Mouse (Mus musculus): ENCODE results near the gene Oas1h. TPM values are rescaled to one million over a fixed set of nuclear protein-coding genes. Genes with fewer than 3 reads are reported as not detected.
"Not testable (repeated sequence)": the region's sequence is repeated elsewhere in the genome, so short reads cannot be mapped to it uniquely, and the experiment has no call there.

Gene Oas1h
- polyA plus RNA-seq, 1 experiment from 2014 or later = not detected

- Histone ChIP-seq H3K4me2 (ENCODE audit: low read depth, low read length) (peak within 1 kb of the TSS; percentile 13; the same call in 1 of the 2 replicates), H3K4me3 (ENCODE audit: low read length) (peak within 1 kb of the TSS; percentile 7)
- H3K9ac ChIP-seq (ENCODE audit: low read depth, low read length); H3K4me1 ChIP-seq (ENCODE audit: control insufficient read depth, insufficient read depth, low read length); H3K9me3 ChIP-seq (ENCODE audit: control insufficient read depth, low read length); H3K36me3 ChIP-seq (ENCODE audit: control insufficient read depth, insufficient read depth, low read length); H3K27me3 ChIP-seq (replicated peaks; ENCODE audit: control insufficient read depth, insufficient read depth, low read length); H3K27ac ChIP-seq (ENCODE audit: low read length): not testable (repeated sequence)
- 36% methylated on average over 8 of the region's 12 CpGs for WGBS
- ATAC-seq = peak; percentile 87
These were observed 45.8 kb downstream of the Oas1h start, which contains the start of gene Oas1a for GRCm38 (mm10) chr5:120906791-120907733. Gene Oas1a (minus strand): TSS chr5:120907521.

GRCm38 (mm10) chr5:120908196-120908920, 47.1 kb downstream of the Oas1h start:
- no peaks in the 10 kb centered on the region; the same call in 1 of the 2 replicates for H3K27me3 ChIP-seq (replicated peaks; ENCODE audit: control insufficient read depth, insufficient read depth, low read length)
- 60% methylated on average over 7 of the region's 7 CpGs for WGBS
- no peak for ATAC-seq
- no peak overlapping the region for H3K4me2 ChIP-seq (ENCODE audit: low read depth, low read length)
- H3K9me3 ChIP-seq (ENCODE audit: control insufficient read depth, low read length) = no peaks in the 10 kb centered on the region
- H3K9ac ChIP-seq (ENCODE audit: low read depth, low read length) = no peak overlapping the region
- no peak overlapping the region for H3K27ac ChIP-seq (ENCODE audit: low read length)
- no peaks in the 10 kb centered on the region for H3K36me3 ChIP-seq (ENCODE audit: control insufficient read depth, insufficient read depth, low read length)
- H3K4me3 ChIP-seq (ENCODE audit: low read length) = no peak overlapping the region
- H3K4me1 ChIP-seq (ENCODE audit: control insufficient read depth, insufficient read depth, low read length) = no peaks in the 10 kb centered on the region

- not testable (repeated sequence) for H3K4me3 ChIP-seq (ENCODE audit: low read length); H3K4me2 ChIP-seq (ENCODE audit: low read depth, low read length); H3K27me3 ChIP-seq (replicated peaks; ENCODE audit: control insufficient read depth, insufficient read depth, low read length); H3K9me3 ChIP-seq (ENCODE audit: control insufficient read depth, low read length); H3K27ac ChIP-seq (ENCODE audit: low read length); H3K9ac ChIP-seq (ENCODE audit: low read depth, low read length); H3K36me3 ChIP-seq (ENCODE audit: control insufficient read depth, insufficient read depth, low read length); ATAC-seq; H3K4me1 ChIP-seq (ENCODE audit: control insufficient read depth, insufficient read depth, low read length)
- WGBS = 37% methylated on average over 8 of the region's 8 CpGs
These were observed 53.0 kb downstream of the Oas1h start, which contains the start of gene Oas1d for GRCm38 (mm10) chr5:120914204-120914603. Gene Oas1d (plus strand): TSS chr5:120914536.

- H3K27ac ChIP-seq (ENCODE audit: low read length); ATAC-seq; H3K4me2 ChIP-seq (ENCODE audit: low read depth, low read length); H3K9me3 ChIP-seq (ENCODE audit: control insufficient read depth, low read length); H3K9ac ChIP-seq (ENCODE audit: low read depth, low read length); H3K4me3 ChIP-seq (ENCODE audit: low read length); H3K36me3 ChIP-seq (ENCODE audit: control insufficient read depth, insufficient read depth, low read length); H3K4me1 ChIP-seq (ENCODE audit: control insufficient read depth, insufficient read depth, low read length); H3K27me3 ChIP-seq (replicated peaks; ENCODE audit: control insufficient read depth, insufficient read depth, low read length): not testable (repeated sequence)
- WGBS = 73% methylated on average over 2 of the region's 2 CpGs
These were observed 58.1 kb downstream of the Oas1h start for GRCm38 (mm10) chr5:120919156-120919935.

- Histone ChIP-seq H3K4me3 (ENCODE audit: low read length) (no peak overlapping the region), H3K9me3 (ENCODE audit: control insufficient read depth, low read length) (no peaks in the 10 kb centered on the region), H3K9ac (ENCODE audit: low read depth, low read length) (no peak overlapping the region), H3K27me3 (replicated peaks; ENCODE audit: control insufficient read depth, insufficient read depth, low read length) (no peaks in the 10 kb centered on the region), H3K4me1 (ENCODE audit: control insufficient read depth, insufficient read depth, low read length) (no peaks in the 10 kb centered on the region), H3K27ac (ENCODE audit: low read length) (no peak overlapping the region), H3K4me2 (ENCODE audit: low read depth, low read length) (no peak overlapping the region), H3K36me3 (ENCODE audit: control insufficient read depth, insufficient read depth, low read length) (no peaks in the 10 kb centered on the region)
- no peak for ATAC-seq
- 77% methylated on average over 3 of the region's 3 CpGs for WGBS
These were observed 59.1 kb downstream of the Oas1h start for GRCm38 (mm10) chr5:120920296-120920695.

Small RNA genes lying within 50 kb of the gene (microRNA-seq; reads per million reads assigned to microRNA genes)
- not detected for gene Gm22907

Other genes starting within 250 kb of the Oas1h start
- 12.7 and 12.8 TPM in 2 replicates for gene Rita1, start 248.8 kb upstream of the Oas1h start, polyA plus RNA-seq (2015; fragmentation: Nextera tagmentation; extraction: Ambion mirVana)
- 50.8 and 51.4 TPM in 2 replicates for gene Ddx54, start 248.7 kb upstream of the Oas1h start, polyA plus RNA-seq (2015; fragmentation: Nextera tagmentation; extraction: Ambion mirVana)
- 0.24 TPM in 1 of 2 replicates, not detected in the other for gene Cfap73, start 227.2 kb upstream of the Oas1h start, polyA plus RNA-seq (2015; fragmentation: Nextera tagmentation; extraction: Ambion mirVana)
- 1.8 and 1.9 TPM in 2 replicates for gene Rasal1, start 212.6 kb upstream of the Oas1h start, polyA plus RNA-seq (2015; fragmentation: Nextera tagmentation; extraction: Ambion mirVana)
- 2.2 and 3.0 TPM in 2 replicates for gene Dtx1, start 149.5 kb upstream of the Oas1h start, polyA plus RNA-seq (2015; fragmentation: Nextera tagmentation; extraction: Ambion mirVana)
- 0.23 and 0.29 TPM in 2 replicates for gene Oas2, start 111.6 kb upstream of the Oas1h start, polyA plus RNA-seq (2015; fragmentation: Nextera tagmentation; extraction: Ambion mirVana)
- 0.18 and 0.20 TPM in 2 replicates for gene Oas3, start 83.8 kb upstream of the Oas1h start, polyA plus RNA-seq (2015; fragmentation: Nextera tagmentation; extraction: Ambion mirVana)
- gene Oas1e, start 65.9 kb upstream of the Oas1h start, polyA plus RNA-seq (2015; fragmentation: Nextera tagmentation; extraction: Ambion mirVana) = not detected in 2 replicates
- gene Oas1c, start 48.9 kb upstream of the Oas1h start, polyA plus RNA-seq (2015; fragmentation: Nextera tagmentation; extraction: Ambion mirVana) = 0.58 and 1.1 TPM in 2 replicates
- gene Oas1f, start 14.1 kb upstream of the Oas1h start, polyA plus RNA-seq (2015; fragmentation: Nextera tagmentation; extraction: Ambion mirVana) = 0.20 TPM in 1 of 2 replicates, not detected in the other
- 1.5 and 2.6 TPM in 2 replicates for gene Oas1g, start 26.2 kb downstream of the Oas1h start, polyA plus RNA-seq (2015; fragmentation: Nextera tagmentation; extraction: Ambion mirVana)
- gene Oas1a, start 46.1 kb downstream of the Oas1h start, polyA plus RNA-seq (2015; fragmentation: Nextera tagmentation; extraction: Ambion mirVana) = 8.9 and 9.8 TPM in 2 replicates
- gene Oas1d, start 53.1 kb downstream of the Oas1h start, polyA plus RNA-seq (2015; fragmentation: Nextera tagmentation; extraction: Ambion mirVana) = 0.06 TPM in 1 of 2 replicates, not detected in the other
- 0.13 and 0.16 TPM in 2 replicates for gene Rph3a, start 148.7 kb downstream of the Oas1h start, polyA plus RNA-seq (2015; fragmentation: Nextera tagmentation; extraction: Ambion mirVana)